Mouse (Mus musculus): ENCODE results near the gene Pbxip1.
"Not testable (repeated sequence)": the region's sequence is repeated elsewhere in the genome, so short reads cannot be mapped to it uniquely, and the experiment has no call there.

Gene Pbxip1

DNA sequence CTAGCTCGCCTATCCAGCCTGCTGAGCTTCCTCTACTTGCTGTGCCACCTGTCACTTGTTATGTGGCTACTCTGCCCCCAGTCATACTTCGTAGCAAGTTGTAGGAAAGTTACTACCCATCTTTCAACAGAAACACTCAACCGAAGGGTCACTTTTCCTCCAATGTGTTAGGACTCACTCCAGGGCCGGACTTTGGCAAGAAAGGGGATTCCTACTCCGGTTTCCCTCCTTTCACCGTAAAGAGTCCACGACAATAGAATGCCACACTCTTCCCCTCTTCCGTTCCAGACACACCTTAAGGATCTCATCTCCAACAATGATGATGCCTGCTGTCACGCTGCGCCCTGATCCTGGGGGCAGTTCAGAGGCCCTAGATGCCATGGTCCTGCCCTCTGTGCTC lies 25.6 kb upstream of the Pbxip1 start:
- no peak for DNase-seq

DNA sequence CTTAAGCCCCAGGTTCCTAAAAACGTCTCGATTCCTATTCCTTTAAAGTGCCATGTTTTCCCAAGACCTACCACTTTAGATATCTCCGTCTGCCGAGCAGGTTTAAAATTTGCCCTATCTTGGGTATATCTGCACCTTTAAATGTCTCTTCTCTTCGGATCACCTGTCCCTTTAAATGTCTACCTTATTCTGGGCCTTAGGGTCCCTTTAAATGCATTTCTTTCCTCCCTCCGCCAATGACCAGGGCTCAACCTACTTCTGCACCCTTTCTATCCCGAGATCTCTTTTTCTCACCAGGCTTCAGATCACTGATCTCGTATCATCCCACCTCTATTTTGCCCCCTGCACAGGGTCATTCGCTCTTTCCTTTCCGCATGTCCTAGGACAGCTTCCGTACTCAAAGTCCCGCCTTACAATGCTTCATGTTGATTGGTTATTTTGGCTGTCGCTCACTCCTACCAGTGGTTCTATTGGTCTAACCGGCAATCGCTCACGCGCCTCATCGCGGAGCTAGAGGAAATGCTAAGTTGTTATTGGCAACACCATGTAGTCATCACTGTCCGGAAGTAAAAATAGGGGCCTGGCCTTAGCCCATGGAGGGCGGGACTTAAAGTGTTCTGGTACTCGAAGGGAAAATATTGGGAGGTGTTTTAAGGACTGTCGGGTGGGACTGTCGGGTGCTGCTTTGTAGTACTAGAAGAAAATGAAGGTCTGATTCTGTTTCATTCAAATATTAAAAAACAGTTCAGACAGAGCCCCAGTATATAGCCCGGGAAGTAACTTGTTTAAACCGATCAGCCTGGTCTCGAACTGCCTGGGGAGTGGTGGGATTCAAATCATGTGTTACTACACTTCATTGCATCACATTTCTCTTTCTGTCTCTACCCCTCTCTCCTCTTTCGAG lies 24.8 kb upstream of the Pbxip1 start, which contains the start of gene Flad1:
Flad1 (minus strand) TSS at position 381 of the 904 bp plus-strand sequence.
- DNase-seq: peak; percentile 95

DNA sequence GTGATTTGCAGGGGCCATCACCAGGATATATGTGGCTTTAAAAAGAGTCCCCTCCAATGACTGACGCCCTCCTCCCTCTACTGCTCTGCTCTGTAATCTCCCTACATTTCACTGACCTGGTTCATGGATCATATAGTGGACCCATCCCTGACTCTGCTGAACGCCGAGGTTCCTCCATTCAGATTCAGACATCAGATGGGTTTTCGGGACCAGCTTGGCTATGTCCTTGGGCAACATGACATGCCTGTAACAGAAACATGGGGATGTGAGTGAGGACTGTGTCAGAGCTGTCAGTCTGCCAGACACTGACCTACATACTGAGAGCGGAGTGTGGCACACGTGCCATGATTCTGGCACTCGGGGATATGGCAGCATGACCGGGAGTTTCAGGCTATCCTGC lies 20.3 kb upstream of the Pbxip1 start:
- DNase-seq: no peak

DNA sequence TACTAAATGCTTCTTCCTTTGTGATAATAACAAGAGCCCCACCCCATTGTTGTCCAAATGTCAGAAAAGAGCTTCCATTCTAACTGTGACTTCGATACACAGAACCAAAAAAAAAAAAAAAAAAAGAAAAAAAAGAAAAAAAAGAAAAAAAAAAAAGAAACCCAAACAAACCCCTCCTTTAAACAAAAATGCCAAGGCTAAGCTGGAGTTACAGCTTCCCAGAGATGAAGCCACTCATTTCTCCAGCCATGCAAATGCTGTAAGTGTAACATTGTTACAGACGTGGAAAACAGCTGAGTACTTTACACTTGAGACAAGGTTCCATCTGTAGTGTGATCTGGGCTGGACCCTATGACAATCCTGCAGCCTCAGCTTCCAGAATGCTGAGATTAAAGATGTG lies 19.4 kb upstream of the Pbxip1 start:
- DNase-seq: no peak

DNA sequence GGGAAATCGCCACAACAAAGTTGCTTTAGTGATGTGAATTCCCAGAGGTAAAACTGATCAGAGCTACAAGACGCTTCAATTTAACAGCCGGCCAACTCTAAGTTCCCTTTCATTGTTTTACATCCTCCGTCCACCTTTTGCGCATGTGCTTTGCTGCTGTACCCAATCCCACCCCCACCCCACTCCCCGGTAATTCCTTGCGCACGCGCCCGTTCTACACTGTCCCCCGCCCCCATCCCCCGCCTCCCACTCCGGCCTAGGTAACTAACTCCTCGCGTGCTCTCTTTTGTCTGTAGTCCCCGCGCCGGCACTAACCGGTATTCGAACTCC lies 18.7 kb upstream of the Pbxip1 start:
- DNase-seq: no peak

DNA sequence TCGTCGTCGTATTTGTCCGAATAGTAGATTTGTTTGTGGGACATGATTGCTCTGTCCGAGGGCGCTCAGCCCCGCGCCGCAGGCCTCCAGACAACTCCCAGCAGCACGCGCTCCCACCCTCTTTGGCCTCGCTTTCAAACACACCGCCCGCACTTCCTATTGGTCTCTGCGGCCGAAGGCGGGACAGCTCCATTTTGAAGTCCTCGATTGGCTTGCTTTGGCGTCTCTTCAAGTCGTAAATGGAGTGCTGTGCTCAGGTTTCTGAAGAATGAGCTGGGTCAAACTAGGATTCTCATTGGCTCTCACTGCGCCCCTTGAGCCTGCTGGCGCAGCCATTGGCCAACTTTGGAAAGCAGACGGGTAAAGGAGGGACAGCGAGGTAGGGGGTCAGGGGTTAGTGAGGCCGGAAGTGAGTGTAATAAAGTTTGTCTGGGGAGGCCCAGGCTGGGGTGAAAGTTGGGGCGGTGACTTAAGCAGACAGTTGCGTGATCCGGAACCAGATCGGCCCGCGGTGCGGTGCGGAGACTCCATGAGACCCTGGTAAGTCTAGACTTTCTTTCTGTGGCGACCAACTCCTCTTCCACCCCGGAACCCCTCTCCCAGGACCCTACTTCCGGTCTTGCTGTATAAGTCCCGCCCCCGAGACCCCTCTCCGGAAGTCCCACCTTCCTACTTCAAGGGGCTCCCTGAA lies 18.2 kb upstream of the Pbxip1 start, which contains the start of the genes Cks1b and Shc1:
Cks1b (minus strand) TSS at position 214 of the 691 bp plus-strand sequence.
Shc1 (plus strand) TSS at position 274 of the 691 bp plus-strand sequence.
- DNase-seq: peak; percentile 88

DNA sequence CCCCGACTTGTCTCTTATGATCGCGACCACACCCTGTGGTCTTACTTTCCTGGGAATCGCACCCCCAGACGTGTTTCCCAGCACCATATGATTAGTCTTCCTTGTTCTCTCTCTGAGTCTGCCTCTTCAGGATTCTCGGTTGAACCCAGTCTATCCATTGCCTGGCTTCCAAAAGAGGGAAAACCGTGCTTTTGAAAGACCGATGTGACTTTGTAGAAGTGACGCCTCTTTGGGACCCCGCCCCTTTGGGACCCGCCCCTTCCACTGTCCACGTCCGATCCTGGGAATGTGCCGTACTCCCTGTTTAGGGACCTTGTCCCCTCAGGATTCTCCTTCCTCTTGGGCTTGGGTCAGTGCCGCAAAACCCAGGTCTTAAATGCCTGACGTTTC lies 17.6 kb upstream of the Pbxip1 start:
- DNase-seq: no peak

DNA sequence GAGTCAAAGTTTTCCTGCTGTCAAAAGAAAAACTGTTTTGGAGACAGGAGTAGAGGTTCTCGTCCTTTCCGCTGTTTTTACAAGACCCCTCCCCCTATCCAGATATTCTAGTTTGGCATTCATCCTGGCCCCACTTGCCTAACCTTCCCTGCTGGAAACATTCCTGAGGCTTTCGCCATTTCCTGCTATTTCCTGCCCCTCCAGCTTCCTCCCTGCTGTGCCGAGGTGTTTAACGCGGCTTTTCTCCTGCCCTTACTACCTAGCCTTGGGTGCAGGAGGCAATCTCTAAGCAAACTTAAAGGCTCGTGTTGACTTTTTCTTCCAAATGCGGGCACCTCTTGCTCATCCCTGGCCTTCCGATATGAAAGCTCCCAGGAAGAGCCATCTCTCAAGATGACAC lies 16.9 kb upstream of the Pbxip1 start:
- no peak for DNase-seq

DNA sequence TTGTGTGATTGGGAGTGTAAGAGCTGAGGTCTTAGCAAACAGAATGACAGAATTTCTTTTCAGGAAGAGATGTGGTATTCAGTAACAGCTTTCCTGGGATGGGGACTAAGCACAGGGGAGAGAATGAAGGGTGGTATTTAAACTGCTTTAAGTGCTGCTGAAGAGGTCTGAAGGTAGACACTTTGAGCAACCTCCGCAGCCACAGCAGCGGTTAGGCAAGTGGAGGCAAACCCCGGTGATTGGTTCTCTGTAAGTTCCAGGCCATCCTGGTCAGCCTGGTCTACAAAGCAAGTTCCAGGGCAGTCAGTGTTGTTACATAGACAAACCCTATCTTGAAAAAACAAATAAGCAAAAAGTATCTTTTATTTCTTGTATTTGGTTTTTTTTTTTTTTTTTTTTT lies 16.5 kb upstream of the Pbxip1 start:
- DNase-seq: no peak

DNA sequence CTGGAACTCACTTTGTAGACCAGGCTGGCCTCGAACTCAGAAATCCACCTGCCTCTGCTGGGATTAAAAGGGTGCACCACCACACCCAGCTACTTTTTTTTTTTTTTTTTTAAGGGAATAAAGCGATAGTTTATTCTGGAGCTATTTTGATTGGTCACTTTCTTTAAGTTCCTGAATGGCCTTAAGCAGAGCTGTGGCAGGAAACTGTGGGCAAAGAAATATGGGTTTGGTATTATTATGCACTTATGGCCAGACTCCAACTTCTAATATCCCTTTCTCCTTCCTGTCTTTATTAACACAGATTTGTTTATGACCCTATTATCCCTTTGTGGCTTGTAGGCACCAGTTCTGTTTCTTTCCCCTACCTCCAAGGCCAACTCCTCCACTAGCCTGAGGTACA lies 16.1 kb upstream of the Pbxip1 start:
- no peak for DNase-seq

DNA sequence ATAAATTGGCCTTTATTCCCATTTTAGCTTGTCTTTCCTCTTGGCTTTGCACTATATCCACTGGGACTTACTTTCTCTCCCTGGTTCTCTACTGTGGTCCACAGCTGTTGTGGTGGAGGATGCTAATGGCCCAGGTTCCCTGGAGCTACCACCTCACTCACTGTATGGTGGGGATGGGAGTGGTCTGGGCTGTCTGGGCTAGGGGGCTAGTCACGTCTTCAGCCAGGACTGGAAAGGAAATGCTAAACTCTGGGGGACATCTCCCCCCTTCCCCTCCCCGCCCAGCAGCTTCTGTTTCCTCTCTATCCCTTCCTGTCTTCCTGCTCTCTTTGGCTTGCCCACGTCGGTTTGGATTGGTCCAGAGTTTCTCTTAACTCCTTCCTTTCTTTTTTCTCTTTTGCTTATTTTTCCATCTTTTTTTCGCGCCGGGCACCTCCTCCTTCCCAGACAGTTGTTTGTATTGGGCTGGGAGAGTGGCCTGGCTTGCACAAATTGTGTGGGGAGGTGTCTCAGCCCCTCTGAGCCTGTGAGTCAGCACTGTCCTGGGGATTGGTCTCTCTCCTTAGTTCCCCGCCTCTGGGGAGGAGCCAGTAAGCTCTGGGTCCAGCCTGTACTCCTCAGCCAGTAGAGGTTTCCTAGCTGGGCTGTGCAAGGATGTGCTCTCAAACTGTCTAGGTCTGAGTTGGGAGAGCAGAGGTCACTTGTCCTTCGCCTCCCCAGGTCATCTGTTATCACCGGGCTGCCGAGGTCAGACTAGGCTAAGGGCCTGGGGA lies 15.3 kb upstream of the Pbxip1 start:
- peak; percentile 45 for DNase-seq

DNA sequence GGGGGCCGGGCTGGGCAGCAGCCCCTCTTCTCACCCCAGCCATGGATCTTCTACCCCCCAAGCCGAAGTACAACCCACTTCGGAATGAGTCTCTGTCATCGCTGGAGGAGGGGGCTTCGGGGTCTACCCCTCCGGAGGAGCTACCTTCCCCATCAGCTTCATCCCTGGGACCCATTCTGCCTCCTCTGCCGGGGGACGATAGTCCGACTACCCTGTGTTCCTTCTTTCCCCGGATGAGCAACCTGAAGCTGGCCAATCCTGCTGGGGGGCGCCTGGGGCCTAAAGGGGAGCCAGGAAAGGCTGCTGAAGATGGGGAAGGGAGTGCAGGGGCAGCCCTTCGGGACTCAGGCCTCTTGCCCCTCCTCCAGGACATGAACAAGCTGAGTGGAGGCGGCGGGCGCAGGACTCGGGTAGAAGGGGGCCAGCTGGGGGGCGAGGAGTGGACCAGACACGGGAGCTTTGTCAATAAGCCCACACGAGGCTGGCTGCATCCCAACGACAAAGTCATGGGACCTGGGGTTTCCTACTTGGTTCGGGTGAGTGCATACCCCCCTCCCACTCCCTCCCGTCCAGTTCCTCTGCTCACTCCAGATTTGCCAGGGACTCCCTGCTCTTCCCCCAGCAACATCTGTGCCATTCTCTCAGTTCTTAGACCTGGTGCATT lies 14.6 kb upstream of the Pbxip1 start:
- no peak for DNase-seq

DNA sequence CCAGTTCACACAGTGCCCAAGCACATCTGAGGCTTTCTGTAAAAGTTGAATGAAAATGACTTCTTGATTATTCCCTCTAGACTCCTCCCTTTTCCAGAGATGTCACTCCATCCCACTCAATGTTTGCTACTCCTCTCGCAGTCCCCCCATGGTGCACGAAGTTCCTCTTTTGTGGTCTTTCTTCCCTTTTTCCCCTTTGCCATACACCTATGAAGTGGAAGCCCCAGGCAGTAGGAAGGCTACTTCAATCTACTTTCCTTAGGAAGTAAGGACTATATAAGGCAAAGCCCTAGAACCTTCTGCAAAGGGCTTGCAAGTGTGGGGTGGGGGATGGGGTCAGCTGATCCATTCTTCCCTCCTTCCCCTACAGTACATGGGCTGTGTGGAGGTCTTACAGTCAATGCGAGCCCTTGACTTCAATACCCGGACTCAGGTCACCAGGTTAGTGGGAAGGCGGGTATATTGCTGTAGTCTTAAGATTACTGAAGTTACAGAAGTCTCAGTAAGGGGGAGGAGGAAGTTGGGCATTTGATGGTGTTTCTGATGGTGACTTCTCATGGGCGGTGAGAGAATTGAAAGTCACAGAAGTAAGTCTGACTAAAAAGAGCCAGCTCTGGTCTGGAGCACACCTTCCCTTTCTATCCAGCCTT lies 13.8 kb upstream of the Pbxip1 start:
- DNase-seq: no peak

DNA sequence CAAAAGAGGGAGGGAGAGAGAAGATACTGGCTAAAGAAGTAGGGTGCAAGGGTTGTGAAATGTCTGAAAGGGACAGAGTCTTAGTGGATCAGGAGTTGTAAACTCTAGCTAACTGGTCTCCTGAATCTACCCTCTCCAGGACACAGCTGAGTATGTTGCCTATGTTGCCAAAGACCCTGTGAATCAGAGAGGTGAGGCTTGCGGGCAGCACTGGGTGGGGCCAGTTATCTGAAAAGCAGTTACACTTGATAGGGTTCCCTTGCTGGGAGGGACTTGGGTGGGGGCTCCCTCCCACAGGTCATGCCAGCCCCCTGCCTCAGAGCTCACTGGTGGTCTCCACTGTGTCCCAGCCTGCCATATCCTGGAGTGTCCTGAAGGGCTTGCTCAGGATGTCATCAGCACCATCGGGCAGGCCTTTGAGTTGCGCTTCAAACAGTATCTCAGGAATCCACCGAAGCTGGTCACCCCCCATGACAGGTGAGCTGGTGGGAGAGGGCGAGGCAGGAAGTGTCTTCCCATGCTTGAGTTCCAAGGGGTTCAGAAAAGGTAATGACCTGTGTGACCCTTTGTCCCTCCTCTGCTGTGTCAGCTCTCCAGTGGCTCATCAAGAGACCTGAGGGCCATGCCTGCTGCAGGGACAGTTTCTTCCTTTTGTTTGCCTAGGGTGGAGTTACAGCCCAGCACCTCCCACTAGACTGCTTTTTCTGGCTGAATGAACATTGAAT lies 11.9 kb upstream of the Pbxip1 start:
- DNase-seq: no peak

DNA sequence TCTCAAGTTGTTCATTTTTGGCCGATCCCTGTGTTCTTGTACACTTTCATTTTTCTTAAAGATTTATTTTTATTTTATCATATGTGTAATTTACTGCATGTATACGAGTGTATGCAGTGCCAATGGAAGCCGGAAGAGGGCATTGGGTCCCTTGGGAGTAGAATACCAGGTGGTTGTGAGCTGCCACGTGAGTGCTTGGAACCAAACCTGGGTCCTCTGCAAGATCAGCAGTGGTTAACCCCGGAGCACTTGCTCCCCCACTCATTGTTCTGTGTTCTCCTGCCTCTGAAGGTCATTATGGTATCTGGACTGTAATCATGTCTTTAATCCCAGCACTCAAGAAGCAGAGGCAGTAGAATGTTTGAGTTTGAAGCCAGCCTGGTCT lies 11.4 kb upstream of the Pbxip1 start:
- DNase-seq: no peak

DNA sequence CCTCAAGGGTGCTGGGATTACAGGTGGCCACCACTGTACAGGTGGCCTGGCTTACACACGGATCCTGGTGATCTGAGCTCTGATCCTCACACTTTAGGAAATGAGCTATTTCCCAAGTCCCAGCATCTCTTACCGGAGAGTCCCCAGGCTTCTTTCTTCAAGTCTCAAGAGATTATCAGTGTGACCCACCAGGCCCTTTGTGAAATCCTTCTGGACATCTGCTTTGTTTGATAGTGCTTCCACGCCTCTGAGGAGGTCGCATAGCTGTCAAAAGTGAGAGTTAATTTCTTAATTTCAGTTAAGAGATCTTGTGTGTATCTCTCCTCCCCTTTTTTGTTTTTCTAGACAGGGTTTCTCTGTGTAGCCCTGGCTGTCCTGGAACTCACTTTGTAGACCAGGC lies 10.6 kb upstream of the Pbxip1 start:
- DNase-seq: no peak

DNA sequence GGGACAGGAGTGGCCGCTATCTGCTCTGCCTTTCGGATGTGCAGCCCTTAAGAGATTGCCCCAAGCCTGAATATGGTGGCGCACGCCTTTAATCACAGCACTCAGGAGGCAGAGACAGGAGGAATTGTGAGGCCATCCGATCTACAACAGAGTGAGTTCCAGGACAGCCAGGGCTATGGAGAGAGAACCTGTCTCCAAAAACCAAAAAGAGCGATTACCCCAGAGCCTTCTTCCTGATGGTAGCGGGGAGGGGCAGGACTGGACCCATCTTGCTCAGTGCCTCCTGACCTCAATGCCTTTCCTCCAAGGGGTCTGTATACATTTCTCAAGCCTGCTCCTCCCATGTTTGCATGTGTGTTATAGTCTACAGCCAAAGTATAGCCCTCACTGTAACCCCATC lies 7.5 kb upstream of the Pbxip1 start:
- not testable (repeated sequence) for DNase-seq

DNA sequence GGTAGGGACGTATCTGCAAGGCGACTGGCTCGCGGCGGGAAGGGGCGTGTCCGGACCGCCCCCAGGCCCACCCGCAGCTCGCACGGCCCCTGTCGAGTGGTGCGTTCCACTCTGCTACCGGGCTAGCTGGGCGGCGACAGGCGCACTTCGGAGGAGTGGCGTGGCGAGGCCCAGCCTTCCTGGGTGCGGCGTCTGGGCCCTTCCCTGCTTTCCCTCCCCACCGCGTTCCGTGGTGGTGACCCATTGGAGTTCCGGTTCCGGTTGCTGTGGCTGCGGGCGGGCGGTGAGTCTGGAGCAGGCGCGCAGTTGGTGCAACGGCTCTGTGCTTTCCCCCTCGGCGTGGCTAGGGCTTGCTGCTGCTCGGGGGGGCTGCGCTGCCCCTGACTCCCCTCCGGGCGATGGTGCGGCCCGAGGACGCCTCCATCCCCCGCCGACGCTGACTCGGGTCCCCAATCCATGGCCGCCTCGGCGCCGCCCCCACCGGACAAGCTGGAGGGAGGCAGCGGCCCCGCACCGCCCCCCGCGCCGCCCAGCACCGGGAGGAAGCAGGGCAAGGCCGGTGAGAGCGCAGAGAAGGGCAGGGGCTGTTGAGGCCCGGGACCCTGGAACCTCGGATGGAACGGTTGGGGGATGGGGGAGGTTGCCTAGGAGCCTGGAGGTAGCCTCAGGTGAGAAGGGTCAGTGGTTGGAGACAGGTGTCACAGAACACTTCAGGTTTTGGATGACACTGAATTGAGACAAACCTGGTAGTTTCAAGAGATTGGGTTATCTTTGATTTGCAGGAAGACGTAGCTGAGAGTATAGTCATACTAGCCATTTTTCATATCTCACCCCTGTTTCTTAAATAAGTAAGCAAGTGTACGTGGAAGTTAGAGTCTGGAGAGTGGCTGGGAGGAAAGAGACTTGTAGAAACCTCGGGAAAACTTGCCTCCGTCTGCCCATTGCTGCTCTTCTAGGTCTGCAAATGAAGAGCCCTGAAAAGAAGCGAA lies 6.0 kb upstream of the Pbxip1 start, which contains the start of gene Pygo2:
Pygo2 (plus strand) TSS at position 44 of the 989 bp plus-strand sequence.
- peak; percentile 96 for DNase-seq

DNA sequence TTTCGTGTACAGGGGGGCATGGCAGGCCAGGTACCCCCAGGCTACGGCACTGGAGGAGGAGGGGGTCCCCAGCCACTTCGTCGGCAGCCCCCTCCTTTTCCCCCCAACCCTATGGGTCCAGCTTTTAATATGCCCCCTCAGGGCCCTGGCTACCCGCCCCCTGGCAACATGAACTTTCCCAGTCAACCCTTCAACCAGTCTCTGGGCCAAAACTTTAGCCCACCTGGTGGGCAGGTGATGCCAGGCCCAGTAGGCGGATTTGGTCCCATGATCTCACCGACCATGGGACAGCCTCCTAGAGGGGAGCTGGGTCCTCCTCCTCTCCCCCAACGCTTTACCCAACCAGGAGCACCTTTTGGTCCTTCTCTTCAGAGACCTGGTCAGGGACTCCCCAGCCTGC lies 3.9 kb upstream of the Pbxip1 start:
- DNase-seq: no peak

DNA sequence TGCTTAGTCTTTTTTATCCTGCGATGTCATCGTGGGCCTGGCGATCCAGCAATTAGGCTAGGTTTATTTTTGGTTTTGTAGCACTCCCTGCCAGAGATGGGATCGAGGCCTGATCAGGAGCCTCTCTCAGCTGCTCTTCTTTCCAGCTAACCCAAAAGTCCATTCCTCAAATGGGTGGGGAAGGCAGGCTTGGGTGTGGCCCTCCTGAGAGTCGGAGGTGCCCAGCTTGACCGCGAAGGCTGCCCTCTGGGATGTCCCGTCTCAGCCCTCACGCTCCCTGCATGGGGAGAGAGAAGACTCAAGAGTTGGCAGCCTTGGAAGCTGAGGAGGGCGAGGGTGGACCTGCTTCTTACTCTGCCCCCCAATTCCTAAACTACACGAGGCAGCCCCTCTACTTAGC lies 2.0 kb upstream of the Pbxip1 start:
- no peak for DNase-seq
